Mouse (Mus musculus): ENCODE data around the gene Sprr2a3. TPM values are rescaled to one million over a fixed set of nuclear protein-coding genes. Genes with fewer than 3 reads are reported as not detected.
"Not testable (repeated sequence)": the region's sequence is repeated elsewhere in the genome, so short reads cannot be mapped to it uniquely, and the experiment has no call there.

The Sprr2a3 gene
- polyA plus RNA-seq, 1 experiment from 2014 or later, result not detected

DNA sequence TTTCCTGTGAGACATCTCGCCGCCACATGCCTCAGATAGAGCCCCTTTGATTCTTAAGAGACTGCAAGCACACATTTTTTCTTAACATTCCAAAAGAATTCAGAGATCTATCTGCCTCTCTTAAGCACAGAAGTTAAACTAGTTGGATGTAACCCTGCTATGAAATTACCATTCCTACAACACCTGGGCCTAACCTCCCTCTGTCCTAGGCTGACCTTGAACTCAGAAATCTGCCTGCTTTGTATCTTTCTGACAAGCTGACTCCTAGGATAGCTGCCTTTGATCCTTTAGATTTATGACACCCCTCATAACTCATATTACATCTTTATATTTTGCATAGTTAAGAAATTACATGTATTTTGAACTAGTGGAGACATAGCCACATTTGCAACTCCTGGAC, 21.8 kb upstream of the Sprr2a3 start:
- H3K9me3 ChIP-seq (ENCODE audit: control insufficient read depth, low read length); H3K27me3 ChIP-seq (replicated peaks; ENCODE audit: control insufficient read depth, insufficient read depth, low read length); H3K27ac ChIP-seq (ENCODE audit: low read length); H3K4me2 ChIP-seq (ENCODE audit: low read length); H3K36me3 ChIP-seq (ENCODE audit: control insufficient read depth, insufficient read depth); ATAC-seq; H3K4me1 ChIP-seq (replicated peaks; ENCODE audit: control insufficient read depth, insufficient read depth, low read length); H3K9ac ChIP-seq (replicated peaks; ENCODE audit: low read depth, low read length); H3K4me3 ChIP-seq (replicated peaks; ENCODE audit: low read length): not testable (repeated sequence)
- WGBS, result no CpG with 5 or more reads among the region's 2 CpGs

DNA sequence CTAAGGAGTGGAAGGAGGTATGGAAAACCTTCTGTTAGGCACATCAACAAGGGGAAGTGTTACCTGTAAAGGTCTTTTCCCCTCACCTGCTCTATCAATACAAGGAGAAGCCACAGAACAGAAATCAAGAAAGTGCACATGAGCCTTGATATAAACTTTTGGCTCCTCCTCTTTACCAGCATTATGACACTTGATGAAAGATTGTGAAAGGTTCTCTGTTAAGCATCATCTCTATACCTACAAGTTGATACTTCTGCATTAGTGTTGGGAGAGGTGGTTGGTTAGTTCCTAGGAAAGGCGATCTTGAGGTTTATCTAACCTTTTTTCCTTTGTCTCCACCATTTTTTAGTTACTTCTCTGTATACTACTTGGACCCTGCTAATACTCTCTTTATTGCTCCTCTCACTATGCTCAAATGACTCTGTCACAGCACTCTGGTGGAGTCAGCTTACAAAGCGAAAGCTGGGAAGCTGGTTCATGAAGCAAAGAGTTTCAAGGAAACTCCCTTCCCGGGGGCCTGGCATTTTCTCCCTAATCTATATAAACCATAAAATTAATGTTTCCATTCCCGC, 13.7 kb upstream of the Sprr2a3 start:
- H3K36me3 ChIP-seq (ENCODE audit: control insufficient read depth, insufficient read depth); H3K9me3 ChIP-seq (ENCODE audit: control insufficient read depth, low read length); H3K4me3 ChIP-seq (replicated peaks; ENCODE audit: low read length); H3K27me3 ChIP-seq (replicated peaks; ENCODE audit: control insufficient read depth, insufficient read depth, low read length); ATAC-seq; H3K4me1 ChIP-seq (replicated peaks; ENCODE audit: control insufficient read depth, insufficient read depth, low read length); H3K4me2 ChIP-seq (ENCODE audit: low read length); H3K27ac ChIP-seq (ENCODE audit: low read length); H3K9ac ChIP-seq (replicated peaks; ENCODE audit: low read depth, low read length): not testable (repeated sequence)
- no CpG with 5 or more reads among the region's 4 CpGs for WGBS

- not testable (repeated sequence) for H3K9ac ChIP-seq (replicated peaks; ENCODE audit: low read depth, low read length); H3K27me3 ChIP-seq (replicated peaks; ENCODE audit: control insufficient read depth, insufficient read depth, low read length); H3K27ac ChIP-seq (ENCODE audit: low read length); H3K4me1 ChIP-seq (replicated peaks; ENCODE audit: control insufficient read depth, insufficient read depth, low read length); H3K4me3 ChIP-seq (replicated peaks; ENCODE audit: low read length); H3K4me2 ChIP-seq (ENCODE audit: low read length); H3K9me3 ChIP-seq (ENCODE audit: control insufficient read depth, low read length); ATAC-seq; H3K36me3 ChIP-seq (ENCODE audit: control insufficient read depth, insufficient read depth)
Observed at GRCm38 (mm10) chr3:92273504-92273903, 11.7 kb upstream of the Sprr2a3 start.

DNA sequence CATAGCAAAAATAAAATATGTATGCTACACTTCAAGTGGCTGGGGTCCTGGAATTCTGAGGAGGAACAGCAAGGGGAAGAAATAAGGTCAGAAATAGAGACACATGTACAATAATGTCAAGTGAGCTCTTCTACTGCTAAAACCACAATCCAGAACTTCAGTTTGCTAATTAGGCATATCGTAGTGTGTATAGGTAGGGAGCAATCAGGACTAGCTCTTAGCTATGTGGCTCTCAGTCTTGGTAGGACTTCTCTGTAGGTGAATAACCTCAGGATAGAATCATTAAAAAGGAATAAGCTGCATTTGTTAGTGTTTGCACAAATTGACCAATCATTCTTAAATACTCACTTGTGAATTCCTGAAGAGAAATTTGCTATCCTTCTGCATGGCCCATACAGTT, 11.2 kb upstream of the Sprr2a3 start:
- not testable (repeated sequence) for ATAC-seq; H3K36me3 ChIP-seq (ENCODE audit: control insufficient read depth, insufficient read depth); H3K9ac ChIP-seq (replicated peaks; ENCODE audit: low read depth, low read length); H3K4me1 ChIP-seq (replicated peaks; ENCODE audit: control insufficient read depth, insufficient read depth, low read length); H3K4me3 ChIP-seq (replicated peaks; ENCODE audit: low read length); H3K4me2 ChIP-seq (ENCODE audit: low read length); H3K27ac ChIP-seq (ENCODE audit: low read length); H3K9me3 ChIP-seq (ENCODE audit: control insufficient read depth, low read length); H3K27me3 ChIP-seq (replicated peaks; ENCODE audit: control insufficient read depth, insufficient read depth, low read length)
- no CpG with 5 or more reads among the region's 1 CpGs for WGBS

DNA sequence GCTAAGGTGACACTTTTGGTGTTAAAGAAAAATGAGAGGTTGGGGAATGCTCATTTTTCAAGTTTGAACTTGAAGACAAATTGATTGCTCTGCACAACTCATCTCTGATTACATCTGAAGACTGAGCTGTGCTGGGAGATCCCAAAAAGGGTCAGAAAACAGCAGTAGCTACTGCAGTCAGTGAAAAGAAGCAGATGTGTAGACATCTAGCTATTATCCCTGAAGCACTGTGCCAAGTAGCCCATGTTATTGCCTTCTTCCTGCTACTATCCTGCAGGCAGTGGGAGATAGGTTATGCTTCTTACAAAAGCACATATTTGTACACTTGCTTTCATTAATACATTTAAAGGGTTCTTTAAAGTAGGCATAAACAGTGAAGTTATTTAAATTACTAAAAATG, 5.6 kb upstream of the Sprr2a3 start:
- H3K4me2 ChIP-seq (ENCODE audit: low read length); H3K36me3 ChIP-seq (ENCODE audit: control insufficient read depth, insufficient read depth); H3K9ac ChIP-seq (replicated peaks; ENCODE audit: low read depth, low read length); H3K27ac ChIP-seq (ENCODE audit: low read length); H3K27me3 ChIP-seq (replicated peaks; ENCODE audit: control insufficient read depth, insufficient read depth, low read length); H3K9me3 ChIP-seq (ENCODE audit: control insufficient read depth, low read length); H3K4me1 ChIP-seq (replicated peaks; ENCODE audit: control insufficient read depth, insufficient read depth, low read length); ATAC-seq; H3K4me3 ChIP-seq (replicated peaks; ENCODE audit: low read length): not testable (repeated sequence)

GRCm38 (mm10) chr3:92280963-92281606, 4.1 kb upstream of the Sprr2a3 start:
- H3K36me3 ChIP-seq (ENCODE audit: control insufficient read depth, insufficient read depth); H3K9me3 ChIP-seq (ENCODE audit: control insufficient read depth, low read length); ATAC-seq; H3K9ac ChIP-seq (replicated peaks; ENCODE audit: low read depth, low read length); H3K27ac ChIP-seq (ENCODE audit: low read length); H3K4me3 ChIP-seq (replicated peaks; ENCODE audit: low read length); H3K27me3 ChIP-seq (replicated peaks; ENCODE audit: control insufficient read depth, insufficient read depth, low read length); H3K4me1 ChIP-seq (replicated peaks; ENCODE audit: control insufficient read depth, insufficient read depth, low read length); H3K4me2 ChIP-seq (ENCODE audit: low read length): not testable (repeated sequence)
- WGBS, result 90% methylated on average over 5 of the region's 12 CpGs

GRCm38 (mm10) chr3:92288489-92288888, 3.3 kb downstream of the Sprr2a3 start:
- H3K4me1 ChIP-seq (replicated peaks; ENCODE audit: control insufficient read depth, insufficient read depth, low read length); H3K4me2 ChIP-seq (ENCODE audit: low read length); H3K36me3 ChIP-seq (ENCODE audit: control insufficient read depth, insufficient read depth); H3K4me3 ChIP-seq (replicated peaks; ENCODE audit: low read length); H3K27ac ChIP-seq (ENCODE audit: low read length); ATAC-seq; H3K9ac ChIP-seq (replicated peaks; ENCODE audit: low read depth, low read length); H3K27me3 ChIP-seq (replicated peaks; ENCODE audit: control insufficient read depth, insufficient read depth, low read length); H3K9me3 ChIP-seq (ENCODE audit: control insufficient read depth, low read length): not testable (repeated sequence)
- WGBS, result 77% methylated on average over 3 of the region's 6 CpGs

DNA sequence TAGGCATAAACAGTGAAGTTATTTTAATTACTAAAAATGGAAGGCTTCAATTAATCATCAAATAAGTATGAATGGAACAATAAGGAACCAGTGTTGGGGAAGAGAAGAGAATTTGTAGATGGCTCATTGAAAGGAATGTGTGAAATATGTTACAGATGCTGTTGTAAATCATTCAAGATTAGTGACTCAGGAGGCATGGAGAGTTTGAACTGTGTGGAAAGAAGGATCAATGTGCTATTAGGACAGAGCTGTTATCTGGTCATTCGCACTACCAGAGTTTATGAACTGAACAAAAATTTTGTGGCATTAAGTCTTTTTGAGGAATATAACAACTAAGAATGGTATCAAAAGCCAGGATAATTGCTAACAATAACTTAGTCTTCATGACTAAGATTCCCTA, 22.2 kb downstream of the Sprr2a3 start:
- H3K27ac ChIP-seq (ENCODE audit: low read length), result no peak overlapping the region
- ATAC-seq, result no peak
- no peaks in the 10 kb centered on the region for H3K9me3 ChIP-seq (ENCODE audit: control insufficient read depth, low read length)
- WGBS, result 100% methylated on average over 1 of the region's 1 CpGs
- no peaks in the 10 kb centered on the region for H3K4me1 ChIP-seq (replicated peaks; ENCODE audit: control insufficient read depth, insufficient read depth, low read length)
- H3K4me3 ChIP-seq (replicated peaks; ENCODE audit: low read length), result no peak overlapping the region
- H3K9ac ChIP-seq (replicated peaks; ENCODE audit: low read depth, low read length), result no peak overlapping the region
- no peaks in the 10 kb centered on the region for H3K36me3 ChIP-seq (ENCODE audit: control insufficient read depth, insufficient read depth)
- no peaks in the 10 kb centered on the region for H3K27me3 ChIP-seq (replicated peaks; ENCODE audit: control insufficient read depth, insufficient read depth, low read length)
- H3K4me2 ChIP-seq (ENCODE audit: low read length), result no peak overlapping the region

DNA sequence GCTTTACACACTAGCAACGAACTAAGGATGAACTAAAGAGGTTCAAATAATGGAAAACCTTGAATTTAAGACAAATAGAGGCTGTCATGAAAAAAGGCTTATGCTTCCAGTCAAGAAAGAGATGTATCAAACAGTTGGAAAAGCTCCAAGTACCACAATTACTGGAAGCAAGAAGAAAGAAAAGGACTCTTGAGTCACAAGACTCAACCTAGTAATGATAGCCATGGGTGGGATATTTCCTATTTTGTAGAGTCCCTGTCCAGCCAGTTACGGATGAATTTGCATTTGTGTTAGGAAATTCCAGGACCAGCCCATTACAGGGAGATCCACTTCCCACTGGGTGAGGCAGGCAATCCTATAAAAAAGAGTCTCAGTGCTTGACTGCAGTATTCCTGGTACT, 31.1 kb downstream of the Sprr2a3 start, which contains the start of gene Sprr2b:
Gene Sprr2b, plus strand, starts transcription at position 301 of the 400 bp plus-strand sequence.
- no peaks in the 10 kb centered on the region for H3K27me3 ChIP-seq (replicated peaks; ENCODE audit: control insufficient read depth, insufficient read depth, low read length)
- no peaks in the 10 kb centered on the region for H3K36me3 ChIP-seq (ENCODE audit: control insufficient read depth, insufficient read depth)
- no peak within 1 kb of the TSS for H3K27ac ChIP-seq (ENCODE audit: low read length)
- no peak within 1 kb of the TSS for H3K9ac ChIP-seq (replicated peaks; ENCODE audit: low read depth, low read length)
- H3K4me2 ChIP-seq (ENCODE audit: low read length), result no peak within 1 kb of the TSS
- H3K4me1 ChIP-seq (replicated peaks; ENCODE audit: control insufficient read depth, insufficient read depth, low read length), result no peaks in the 10 kb centered on the region
- H3K9me3 ChIP-seq (ENCODE audit: control insufficient read depth, low read length), result no peaks in the 10 kb centered on the region
- no peak for ATAC-seq
- H3K4me3 ChIP-seq (replicated peaks; ENCODE audit: low read length), result no peak within 1 kb of the TSS
- WGBS, result 55% methylated on average over 2 of the region's 2 CpGs

DNA sequence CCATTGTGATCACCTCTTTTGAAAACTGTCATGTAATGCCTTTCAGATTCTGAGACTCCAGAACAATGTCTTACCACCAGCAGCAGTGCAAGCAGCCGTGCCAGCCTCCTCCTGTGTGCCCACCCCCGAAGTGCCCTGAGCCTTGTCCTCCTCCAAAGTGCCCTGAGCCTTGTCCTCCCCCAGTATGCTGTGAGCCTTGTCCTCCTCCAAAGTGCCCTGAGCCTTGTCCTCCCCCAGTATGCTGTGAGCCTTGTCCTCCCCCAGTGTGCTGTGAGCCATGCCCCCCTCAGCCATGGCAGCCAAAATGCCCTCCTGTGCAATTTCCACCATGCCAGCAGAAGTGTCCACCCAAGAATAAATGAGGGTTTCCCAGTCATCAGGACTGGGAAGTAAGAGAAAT, 32.2 kb downstream of the Sprr2a3 start:
- Histone ChIP-seq H3K4me2 (ENCODE audit: low read length) (no peak overlapping the region), H3K9ac (replicated peaks; ENCODE audit: low read depth, low read length) (no peak overlapping the region), H3K27ac (ENCODE audit: low read length) (no peak overlapping the region), H3K9me3 (ENCODE audit: control insufficient read depth, low read length) (no peaks in the 10 kb centered on the region), H3K27me3 (replicated peaks; ENCODE audit: control insufficient read depth, insufficient read depth, low read length) (no peaks in the 10 kb centered on the region), H3K4me3 (replicated peaks; ENCODE audit: low read length) (no peak overlapping the region), H3K36me3 (ENCODE audit: control insufficient read depth, insufficient read depth) (no peaks in the 10 kb centered on the region), H3K4me1 (replicated peaks; ENCODE audit: control insufficient read depth, insufficient read depth, low read length) (no peaks in the 10 kb centered on the region)
- no peak for ATAC-seq
- WGBS, result 64% methylated on average over 2 of the region's 2 CpGs
